Mouse (Mus musculus): ENCODE data around the gene Def8. TPM values are rescaled to one million over a fixed set of nuclear protein-coding genes. Genes with fewer than 3 reads are reported as not detected.

Def8 gene
- total RNA-seq, 2 experiments from 2014 or later = 65.4 to 68.0 TPM

DNA sequence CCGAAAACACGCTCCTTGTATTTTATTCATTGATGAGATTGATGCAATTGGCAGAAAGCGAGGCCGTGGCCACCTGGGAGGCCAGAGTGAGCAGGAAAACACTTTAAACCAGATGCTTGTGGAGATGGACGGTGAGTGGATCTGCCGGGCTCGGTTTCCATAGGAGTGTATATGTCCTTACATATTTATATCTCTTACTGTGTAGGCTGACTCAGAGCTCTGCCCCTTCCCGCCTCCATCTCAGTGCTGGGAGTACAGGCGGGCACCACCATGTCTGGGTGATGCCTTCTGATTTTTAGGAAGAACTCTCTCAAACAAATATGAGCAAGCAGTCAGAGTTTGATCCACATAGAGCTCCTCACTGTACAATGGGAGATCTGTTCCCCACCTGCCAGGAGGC is 69.6 kb downstream of the Def8 start:
- DNase-seq = no peak

- DNase-seq = no peak
Measured at GRCm38 (mm10) chr8:123497699-123498098, 74.4 kb downstream of the Def8 start.

- no peak for DNase-seq
Measured at GRCm38 (mm10) chr8:123498963-123499362, 75.6 kb downstream of the Def8 start.

DNA sequence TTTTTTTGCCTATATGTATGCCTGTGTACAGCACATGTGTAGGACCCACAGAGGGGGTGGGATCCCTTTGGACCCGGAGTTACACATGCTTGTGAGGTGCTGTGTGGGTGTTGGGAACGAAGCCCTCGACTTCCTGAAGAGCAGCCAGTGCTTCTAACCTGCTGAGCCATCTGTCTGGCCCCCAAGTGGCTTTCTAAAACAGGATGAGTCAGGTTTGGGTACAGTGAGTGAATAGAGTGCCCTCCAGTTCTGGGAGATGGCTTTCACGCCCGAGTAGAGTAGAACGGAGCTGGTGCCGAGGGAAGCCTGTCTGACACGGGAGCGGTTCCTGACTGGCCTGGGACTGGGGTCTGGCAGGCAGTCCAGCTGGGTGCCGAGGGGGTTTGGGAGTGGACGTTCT is 76.2 kb downstream of the Def8 start:
- DNase-seq = no peak

GRCm38 (mm10) chr8:123502192-123502591 is 78.9 kb downstream of the Def8 start:
- no peak for DNase-seq

- no peak for DNase-seq
Measured at GRCm38 (mm10) chr8:123503801-123504467, 80.6 kb downstream of the Def8 start.

GRCm38 (mm10) chr8:123504591-123505195 is 81.4 kb downstream of the Def8 start:
- DNase-seq = no peak

GRCm38 (mm10) chr8:123505267-123505666 is 81.9 kb downstream of the Def8 start:
- no peak for DNase-seq

DNA sequence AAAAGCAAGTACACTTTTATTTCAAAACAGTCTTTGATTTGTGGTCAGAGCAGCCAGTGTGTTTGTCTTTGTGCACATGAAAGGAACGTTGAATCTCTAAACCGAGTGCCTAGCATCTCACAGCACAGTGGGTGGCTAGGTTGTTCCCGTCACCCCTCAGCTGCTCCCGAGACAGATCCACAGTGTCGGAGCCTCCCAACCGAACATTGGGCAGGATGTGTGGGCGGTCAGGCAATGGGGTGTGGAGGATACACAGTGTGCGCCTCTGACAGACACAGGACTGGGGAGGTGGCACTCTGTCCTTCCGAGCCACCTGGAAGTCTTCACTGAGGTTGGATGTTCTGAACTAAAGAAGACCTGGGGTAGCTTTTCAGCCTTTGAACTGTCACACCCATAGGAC is 82.4 kb downstream of the Def8 start:
- DNase-seq = no peak

- DNase-seq = no peak
Measured at GRCm38 (mm10) chr8:123507153-123507552, 83.8 kb downstream of the Def8 start.

GRCm38 (mm10) chr8:123510819-123511218 is 87.5 kb downstream of the Def8 start:
- no peak for DNase-seq

Other genes starting within 250 kb of the Def8 start
- gene Dpep1, start 237.3 kb upstream of the Def8 start, total RNA-seq (2021) = 10 to 100 TPM in 1 of 2 experiments, 1 to 10 TPM in 1; 7.5 to 11.6 TPM
- 10 to 100 TPM; 59.6 to 60.3 TPM for gene Chmp1a, start 210.8 kb upstream of the Def8 start, total RNA-seq (2021)
- 10 to 100 TPM; 20.9 to 22.2 TPM for gene Spata33, start 210.7 kb upstream of the Def8 start, total RNA-seq (2021)
- gene Cdk10, start 198.7 kb upstream of the Def8 start, total RNA-seq (2021) = 10 to 100 TPM; 33.6 to 38.4 TPM
- 1 to 10 TPM; 3.7 to 4.2 TPM for gene Spata2l, start 187.3 kb upstream of the Def8 start, total RNA-seq (2021)
- 10 to 100 TPM; 14.4 to 14.8 TPM for gene Zfp276, start 169.3 kb upstream of the Def8 start, total RNA-seq (2021)
- gene Vps9d1, start 169.2 kb upstream of the Def8 start, total RNA-seq (2021) = 10 to 100 TPM; 26.4 to 27.3 TPM
- 10 to 100 TPM; 16.7 to 22.9 TPM for gene Fanca, start 105.0 kb upstream of the Def8 start, total RNA-seq (2021)
- gene Spire2, start 90.8 kb upstream of the Def8 start, total RNA-seq (2021) = under 1 TPM; 0.38 to 0.61 TPM
- gene Tcf25, start 49.8 kb upstream of the Def8 start, total RNA-seq (2021) = 100 to 1,000 TPM; 174 to 178 TPM
- not detected for gene Mc1r, start 16.4 kb upstream of the Def8 start, total RNA-seq (2021)
- 1 to 10 TPM; 1.8 to 2.5 TPM for gene Tubb3, start 12.1 kb upstream of the Def8 start, total RNA-seq (2021)
- 10 to 100 TPM; 56.2 to 56.3 TPM for gene Afg3l1, start 54.4 kb downstream of the Def8 start, total RNA-seq (2021)
- gene Dbndd1, start 91.9 kb downstream of the Def8 start, total RNA-seq (2021) = not detected
- gene Gas8, start 95.3 kb downstream of the Def8 start, total RNA-seq (2021) = 1 to 10 TPM; 6.7 to 7.0 TPM
- gene Rhou, start 230.4 kb downstream of the Def8 start, total RNA-seq (2021) = 10 to 100 TPM; 14.7 to 15.4 TPM